Mouse (Mus musculus) kidney, postnatal 4 days (tissue): ENCODE measurements around the gene Slc25a5.

Experiments
- DNase-seq, 2 experiments: peaks; one replicate each; pipeline ENCODE4 v3.0.0; 2021; ENCODE audit warnings: mixed read lengths in 2 of 2

Slc25a5 gene

GRCm38 (mm10) chrX:36803189-36803588 lies 7.7 kb downstream of the Slc25a5 start:
- no peak for DNase-seq

DNA sequence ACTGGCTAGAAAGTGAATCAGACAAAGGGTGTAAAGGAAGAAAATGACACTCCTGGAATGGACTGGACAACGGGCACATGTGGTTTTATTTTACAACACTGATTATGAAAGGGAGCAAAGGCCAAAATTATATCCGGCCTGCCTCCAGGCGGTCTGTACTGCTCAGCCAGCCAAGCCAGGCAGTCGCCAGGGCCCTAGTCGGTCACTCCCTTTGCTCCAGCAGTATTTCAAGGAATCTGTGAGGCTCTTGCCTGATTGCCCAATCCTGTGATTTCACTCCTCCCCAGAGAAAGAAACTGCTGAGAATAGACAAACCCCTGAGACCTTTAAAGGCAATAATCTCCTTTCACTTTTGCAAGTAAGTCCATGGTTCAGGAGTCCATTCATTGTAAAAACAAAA lies 8.7 kb downstream of the Slc25a5 start:
- DNase-seq: peak in 1 of 2 experiments; percentile 50

DNA sequence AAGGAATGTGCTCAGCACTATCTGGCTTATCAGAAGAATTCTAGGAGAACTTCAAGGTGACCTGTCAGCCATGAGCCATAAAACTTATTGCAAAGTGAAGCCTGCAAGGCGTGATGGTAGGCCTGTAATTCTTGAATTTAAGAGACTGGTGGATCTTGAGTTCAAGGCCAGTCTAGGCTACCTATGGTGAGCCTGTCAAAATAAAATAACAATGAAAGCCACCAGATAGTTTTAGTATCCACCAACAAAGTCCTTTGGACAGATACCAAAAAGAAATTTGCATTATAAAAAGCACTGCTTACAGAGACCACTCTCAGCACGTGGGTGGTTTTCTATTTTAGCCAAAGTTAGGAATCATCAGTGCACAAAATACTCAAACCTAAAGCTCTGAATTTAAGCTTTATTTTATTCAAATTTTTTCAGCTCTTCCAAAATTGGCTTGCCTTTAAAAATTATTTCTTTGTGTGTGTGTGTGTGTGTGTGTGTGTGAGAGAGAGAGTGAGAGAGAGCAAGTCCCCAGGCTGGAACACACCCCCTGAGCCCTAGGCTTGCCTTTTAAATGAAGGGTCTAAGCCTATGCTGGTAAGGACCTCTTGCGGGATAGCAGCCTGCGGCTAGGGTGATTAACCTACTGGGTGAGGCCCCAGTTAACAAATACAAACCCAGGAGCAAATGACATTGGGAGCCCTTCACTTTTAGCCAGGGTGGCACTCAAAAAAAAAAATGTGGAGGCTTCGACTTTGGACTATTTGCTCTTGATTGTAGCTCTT lies 10.2 kb downstream of the Slc25a5 start:
- no peak for DNase-seq

GRCm38 (mm10) chrX:36807360-36808317 lies 12.2 kb downstream of the Slc25a5 start:
- DNase-seq: peak; percentile 87 to 93

DNA sequence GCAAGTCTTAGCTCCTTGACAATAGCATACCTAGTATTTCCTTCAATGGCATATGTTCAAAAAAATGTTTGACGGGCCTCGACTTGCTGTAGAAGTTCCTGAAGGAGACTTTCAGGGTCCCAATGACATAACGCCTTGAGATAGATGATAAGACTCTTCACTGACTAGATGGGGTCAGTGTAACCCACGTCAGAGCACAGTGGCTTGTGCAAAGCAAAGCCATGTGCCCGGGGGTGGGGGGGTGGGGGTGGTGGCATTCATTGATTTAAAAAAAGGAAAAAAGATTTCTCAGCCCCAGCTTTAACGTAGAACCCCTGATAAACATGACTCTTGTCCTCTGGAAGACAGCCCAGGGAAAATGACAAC lies 12.8 kb downstream of the Slc25a5 start:
- no peak for DNase-seq

GRCm38 (mm10) chrX:36811377-36811776 lies 15.9 kb downstream of the Slc25a5 start:
- DNase-seq: peak; percentile 53 to 66

DNA sequence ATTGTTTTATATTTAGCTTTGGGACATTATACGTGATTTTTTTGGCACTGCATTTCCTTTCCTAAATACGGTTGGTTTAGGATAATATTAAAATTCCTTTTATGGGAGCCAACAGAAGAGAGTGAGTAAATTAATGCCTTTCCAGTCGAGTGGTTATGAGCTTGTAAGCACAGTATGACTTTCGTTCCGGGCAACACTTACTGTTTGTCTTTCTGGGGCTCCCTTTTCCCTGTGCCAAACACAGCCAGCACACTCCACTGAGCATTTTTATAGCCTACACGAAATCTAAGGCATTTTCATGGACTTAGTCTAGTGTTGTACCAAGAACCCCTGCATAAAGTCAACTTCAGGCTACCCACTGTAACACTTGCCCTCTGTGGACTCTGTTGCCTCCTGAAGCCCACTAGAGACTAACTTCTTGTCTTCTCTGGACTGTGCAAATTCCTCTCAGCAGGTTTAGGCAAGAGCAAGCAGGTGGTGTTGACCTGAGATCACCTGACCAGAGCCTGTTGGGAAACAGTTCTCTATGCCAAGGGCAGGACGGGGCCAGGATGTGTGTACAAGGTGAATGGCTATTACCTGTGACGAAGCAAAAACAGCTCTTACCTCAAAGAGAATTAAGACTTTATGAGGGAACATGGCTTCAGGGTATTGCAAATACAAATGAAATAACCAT lies 18.8 kb downstream of the Slc25a5 start:
- DNase-seq: peak in 1 of 2 experiments; percentile 39

DNA sequence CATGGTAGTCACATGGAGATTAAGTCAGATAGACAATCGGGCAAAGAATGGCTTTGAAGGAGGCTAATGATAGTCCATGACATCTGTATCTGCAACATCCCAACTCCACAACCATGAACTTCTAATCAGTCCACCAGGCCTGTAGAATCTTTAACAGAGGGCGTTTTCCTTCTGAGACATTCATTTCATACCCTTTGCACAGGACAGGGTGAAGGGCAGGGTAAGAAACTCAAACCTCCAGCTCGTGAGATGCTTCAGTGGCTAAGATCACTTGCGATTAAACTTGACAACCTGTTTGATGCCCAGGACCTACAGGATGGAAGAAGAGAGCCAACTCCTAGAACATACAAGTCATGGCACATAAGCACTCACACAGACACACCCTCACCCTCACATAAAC lies 19.6 kb downstream of the Slc25a5 start:
- DNase-seq: no peak

DNA sequence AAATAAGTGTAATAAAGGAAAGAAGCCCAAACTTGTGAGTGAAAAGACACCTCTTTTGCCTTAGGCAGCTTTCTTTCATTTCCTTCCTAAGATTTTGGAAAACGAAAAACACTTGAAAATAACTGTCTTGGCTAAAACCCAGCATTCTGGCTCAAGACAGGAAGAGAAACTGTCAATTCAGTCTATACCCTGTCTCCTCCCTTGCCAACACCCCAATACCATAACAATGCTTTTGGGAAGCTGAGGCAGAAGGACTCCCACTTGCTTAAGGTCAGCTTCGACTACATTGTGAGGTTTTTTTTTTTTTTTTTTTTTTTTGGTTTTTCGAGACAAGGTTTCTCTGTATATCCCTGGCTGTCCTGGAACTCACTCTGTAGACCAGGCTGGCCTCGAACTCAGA lies 20.0 kb downstream of the Slc25a5 start:
- no peak for DNase-seq

GRCm38 (mm10) chrX:36816368-36816899 lies 21.0 kb downstream of the Slc25a5 start:
- peak in 1 of 2 experiments; percentile 10 for DNase-seq

DNA sequence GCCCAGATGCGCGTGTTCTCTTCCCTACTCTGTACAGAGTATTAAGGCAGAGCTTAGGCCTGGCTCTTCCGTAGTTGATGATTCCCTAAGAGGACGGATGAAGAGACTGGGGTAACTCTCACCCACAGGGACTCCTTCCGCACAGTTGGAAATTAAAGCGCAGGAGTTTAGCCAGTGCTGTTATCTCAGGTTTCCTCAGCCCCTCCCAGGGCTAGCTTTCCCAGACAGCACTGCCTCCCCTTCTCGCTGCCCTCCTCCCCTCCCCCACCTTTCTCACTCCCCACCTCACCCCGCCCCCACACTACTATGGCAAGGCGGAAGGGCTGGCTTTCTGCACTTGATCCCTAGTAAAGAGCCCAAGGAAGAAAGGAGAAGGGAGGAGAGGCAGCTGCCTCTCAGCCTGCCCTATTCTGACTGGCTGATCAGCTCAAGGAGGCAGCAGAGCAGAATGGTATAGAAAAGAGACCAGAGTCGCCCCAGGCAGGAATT lies 21.5 kb downstream of the Slc25a5 start:
- peak; percentile 54 to 72 for DNase-seq

DNA sequence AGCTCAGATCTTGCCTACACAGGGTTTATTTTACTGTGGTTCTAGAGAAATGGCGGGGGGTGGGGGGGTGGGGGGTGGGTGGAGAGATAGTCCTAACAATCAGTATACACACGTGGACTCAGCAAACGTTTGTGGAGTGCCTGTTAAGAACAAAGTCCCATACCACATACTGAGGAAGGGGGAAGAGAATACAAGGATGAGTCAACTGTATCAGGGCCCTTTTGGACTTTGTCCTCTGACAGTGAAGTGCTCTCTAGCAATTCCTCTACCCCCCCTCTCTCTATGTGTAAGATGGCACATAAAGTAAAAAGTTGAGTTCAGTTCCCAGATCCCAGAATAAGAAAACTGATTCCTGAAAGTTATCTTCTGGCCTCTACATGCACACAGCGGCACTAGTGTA lies 24.1 kb downstream of the Slc25a5 start:
- DNase-seq: no peak

DNA sequence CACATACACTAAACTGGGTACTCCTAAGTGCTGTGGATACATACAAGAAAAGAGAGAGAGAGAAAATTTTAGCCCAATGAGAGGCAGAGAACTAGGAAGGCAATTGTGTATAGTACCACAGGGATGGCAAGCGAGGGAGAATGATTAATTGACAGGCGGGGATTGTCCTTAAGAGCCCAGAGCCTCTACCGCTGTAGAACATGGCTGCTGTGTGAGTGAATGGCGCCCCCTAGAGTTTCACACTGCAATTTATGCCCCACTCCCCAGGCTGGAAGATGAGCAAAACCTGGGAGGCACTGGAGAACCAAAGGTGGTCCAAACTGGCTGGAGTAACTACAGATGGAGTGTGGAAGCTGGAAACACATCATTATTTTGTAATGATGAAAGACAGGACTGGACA lies 24.8 kb downstream of the Slc25a5 start:
- DNase-seq: peak; percentile 57 to 72

DNA sequence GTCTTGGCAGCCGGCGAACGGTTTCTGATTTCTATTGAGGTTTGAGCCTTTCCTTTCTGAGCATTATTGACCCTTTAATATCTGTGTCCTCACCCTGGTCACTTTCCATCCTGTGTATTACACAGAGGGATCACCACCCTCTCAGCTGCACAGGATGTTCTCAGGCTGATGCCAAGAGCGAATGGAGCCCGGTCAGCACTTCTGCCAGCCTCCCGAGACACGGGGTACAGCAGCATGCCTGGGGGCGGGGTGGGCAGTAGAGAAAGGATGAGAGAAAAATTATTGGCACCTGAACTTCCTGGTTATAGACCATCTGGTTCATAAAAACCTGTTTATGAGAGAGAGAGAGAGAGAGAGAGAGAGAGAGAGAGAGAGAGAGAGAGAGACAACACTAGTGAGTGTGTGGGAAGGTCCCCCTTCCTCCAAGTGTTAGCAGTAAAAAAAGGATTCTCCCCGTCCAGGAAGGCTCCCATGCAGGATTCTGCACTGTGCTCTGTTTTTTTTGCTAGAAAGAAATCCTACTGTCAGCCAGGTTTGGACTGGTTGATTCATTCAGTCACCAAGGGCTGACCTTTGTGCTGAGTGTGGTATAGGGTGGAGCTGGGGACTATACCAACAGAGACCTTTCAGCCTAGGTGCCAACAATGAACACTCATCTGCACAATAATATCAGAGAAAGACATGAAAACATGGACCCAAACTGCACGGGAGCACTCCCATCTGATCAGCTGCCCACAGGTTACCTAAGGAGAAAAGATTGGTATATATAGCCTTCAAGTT lies 28.7 kb downstream of the Slc25a5 start:
- no peak for DNase-seq

DNA sequence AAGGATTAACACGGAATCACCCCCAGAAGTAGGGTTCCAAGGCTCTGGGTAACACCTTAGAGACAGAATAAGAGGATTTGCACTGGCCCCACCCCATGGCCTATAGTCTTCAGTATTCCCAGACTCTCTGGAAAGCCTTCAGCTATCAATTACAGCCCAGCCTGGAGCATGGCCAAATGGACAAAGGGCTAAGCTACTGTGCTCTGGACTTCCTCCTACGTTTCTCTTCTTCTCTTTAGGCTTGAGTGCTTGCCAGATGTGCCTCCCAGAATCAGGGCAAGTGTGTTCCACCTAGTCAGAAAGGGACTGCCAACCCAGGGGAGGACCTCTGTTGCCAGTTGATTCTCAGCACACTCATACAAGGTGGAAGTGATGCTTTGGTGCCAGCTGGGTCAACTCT lies 29.6 kb downstream of the Slc25a5 start:
- DNase-seq: peak; percentile 36 to 58

GRCm38 (mm10) chrX:36826873-36827272 lies 31.4 kb downstream of the Slc25a5 start:
- DNase-seq: no peak

DNA sequence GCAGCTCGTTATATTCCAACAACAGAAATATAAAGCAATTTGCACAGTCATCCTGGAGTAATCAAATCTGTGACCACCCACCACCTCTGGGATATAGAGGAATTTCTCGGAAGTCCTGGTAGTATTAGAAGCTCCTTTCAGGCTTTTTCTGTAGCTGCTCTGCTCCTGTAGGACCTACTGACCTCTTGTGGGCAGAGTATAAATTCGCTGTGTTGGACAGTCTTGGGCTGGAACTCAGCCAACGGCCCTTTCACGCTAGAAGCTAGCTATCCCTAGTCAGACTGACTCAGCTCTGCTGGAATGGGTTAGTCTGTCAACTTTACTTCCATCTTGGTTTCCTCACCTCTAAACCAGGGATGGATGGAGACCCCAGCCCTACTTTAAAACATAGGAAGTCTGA lies 34.8 kb downstream of the Slc25a5 start:
- peak; percentile 67 to 76 for DNase-seq

- no peak for DNase-seq
Measured at GRCm38 (mm10) chrX:36831632-36832031, 36.2 kb downstream of the Slc25a5 start.

GRCm38 (mm10) chrX:36833397-36834084 lies 38.1 kb downstream of the Slc25a5 start:
- peak; percentile 81 for DNase-seq

DNA sequence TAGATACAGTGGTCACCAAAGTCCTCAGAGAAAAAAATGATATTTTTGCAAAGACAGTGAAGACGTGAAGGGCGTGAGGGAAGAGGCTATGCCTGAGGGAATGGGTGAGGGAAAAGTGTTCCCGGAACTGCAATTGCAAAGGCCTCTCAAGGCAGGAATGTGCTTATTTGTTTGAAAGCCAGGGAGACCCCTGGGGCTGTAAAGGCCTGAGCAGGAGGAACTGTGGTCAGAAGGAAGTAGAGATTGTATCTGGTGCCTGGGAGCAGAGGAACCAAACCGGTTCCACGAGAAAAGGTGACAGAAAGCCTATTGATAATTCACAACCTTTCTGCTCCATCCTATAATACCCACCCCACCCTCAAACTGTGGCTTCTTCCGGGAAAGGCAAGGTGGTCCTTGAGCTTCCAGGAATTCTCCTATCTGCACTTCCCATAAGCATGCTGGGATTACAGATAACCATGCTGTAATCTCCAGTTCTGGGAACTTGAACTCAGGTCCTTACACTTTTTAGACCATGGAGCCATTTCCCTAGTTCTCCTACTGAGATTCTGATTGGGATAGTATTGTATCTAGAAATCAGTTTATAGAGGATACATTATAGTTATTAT lies 41.7 kb downstream of the Slc25a5 start:
- DNase-seq: no peak

DNA sequence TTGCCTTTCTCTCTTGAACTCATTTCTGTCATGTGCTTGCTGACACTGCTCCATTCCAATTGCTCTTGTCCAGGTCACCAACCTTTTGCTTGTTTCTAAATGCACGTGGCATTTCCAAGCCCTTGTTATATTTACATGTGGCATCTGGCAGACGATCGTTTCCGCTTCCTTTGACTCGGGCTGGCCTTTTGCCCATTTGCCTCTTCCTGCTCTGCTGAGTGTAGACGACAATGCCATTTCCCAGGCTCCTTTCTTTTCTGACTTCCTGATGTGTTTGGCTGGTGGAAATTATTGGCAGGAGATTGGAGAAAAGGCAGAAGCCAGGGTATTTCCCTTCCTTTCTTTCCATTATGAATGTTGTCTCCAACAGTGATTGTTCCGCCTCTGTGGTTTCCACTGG lies 43.9 kb downstream of the Slc25a5 start:
- peak; percentile 42 to 60 for DNase-seq
